In genomic region chr8:85937343-85937742, GRCm38 (mm10) we compare ENCODE assay signal across 14 mouse cellular contexts.
"Had no signal": no experiment of that assay in that cellular context is flagged by ENCODE, and none has a peak within 500 bp of the region (broad histone marks: within the 10 kb centered on the region; RNA-seq: fewer than 3 reads in every experiment).

No protein-coding gene starts in this region.

- H3K4me3 ChIP-seq: intestine, embryonic 15.5 days; left cerebral cortex, adult 2 months; liver, embryonic 13.5 days; midbrain, embryonic 12.5 days; midbrain, embryonic 15.5 days; neural tube, embryonic 12.5 days; neural tube, embryonic 15.5 days had no signal

- H3K27ac ChIP-seq: intestine, embryonic 15.5 days; left cerebral cortex, adult 2 months; liver, embryonic 13.5 days; midbrain, embryonic 12.5 days; midbrain, embryonic 15.5 days; neural tube, embryonic 12.5 days; neural tube, embryonic 15.5 days had no signal

- H3K9ac ChIP-seq: intestine, embryonic 15.5 days; liver, embryonic 13.5 days; midbrain, embryonic 12.5 days; midbrain, embryonic 15.5 days; neural tube, embryonic 12.5 days; neural tube, embryonic 15.5 days had no signal

- H3K27me3 ChIP-seq: intestine, embryonic 15.5 days; liver, embryonic 13.5 days; midbrain, embryonic 12.5 days; midbrain, embryonic 15.5 days; neural tube, embryonic 12.5 days; neural tube, embryonic 15.5 days had no signal

- ATAC-seq: intestine, embryonic 15.5 days; midbrain, embryonic 15.5 days had no signal

- DNase-seq: kidney, adult 11 months; layer of hippocampus, postnatal 36 days; liver, embryonic 13.5 days; lung, adult 2 months; lung, postnatal 14 days; lung, postnatal 4 days; thymus, adult 18-20 months; thymus, postnatal 36 days had no signal

- H3K9me3 ChIP-seq: intestine, embryonic 15.5 days; liver, embryonic 13.5 days; midbrain, embryonic 12.5 days; midbrain, embryonic 15.5 days; neural tube, embryonic 12.5 days; neural tube, embryonic 15.5 days had no signal

- H3K4me1 ChIP-seq: intestine, embryonic 15.5 days; liver, embryonic 13.5 days; midbrain, embryonic 12.5 days; midbrain, embryonic 15.5 days; neural tube, embryonic 12.5 days; neural tube, embryonic 15.5 days had no signal

- H3K36me3 ChIP-seq: intestine, embryonic 15.5 days; liver, embryonic 13.5 days; midbrain, embryonic 12.5 days; midbrain, embryonic 15.5 days had no signal

- H3K4me2 ChIP-seq: intestine, embryonic 15.5 days; liver, embryonic 13.5 days; midbrain, embryonic 12.5 days; midbrain, embryonic 15.5 days; neural tube, embryonic 12.5 days; neural tube, embryonic 15.5 days had no signal
